Mouse (Mus musculus): ENCODE results near the gene Gm20388.

GRCm38 (mm10) chr8:123445981-123446380 is 3535.3 kb downstream of the Gm20388 start:
- TF ChIP-seq CTCF (conservative IDR thresholded peaks at IDR 0.05; ENCODE audit: insufficient read depth, insufficient read length, low read depth, low read length) (no peak), POLR2A (IDR thresholded peaks at IDR 0.05; ENCODE audit: low read depth, low read length) (no peak)

Measured in kidney, adult 2 months (tissue).